Mouse (Mus musculus): ENCODE results near the gene Pdpn. TPM values are rescaled to one million over a fixed set of nuclear protein-coding genes. Genes with fewer than 3 reads are reported as not detected.
A peak's percentile ranks its signal among the peaks of the same experiment; 100 is the strongest.

Gene Pdpn
- polyA plus RNA-seq, 1 experiment from 2014 or later: 40.2 TPM

DNA sequence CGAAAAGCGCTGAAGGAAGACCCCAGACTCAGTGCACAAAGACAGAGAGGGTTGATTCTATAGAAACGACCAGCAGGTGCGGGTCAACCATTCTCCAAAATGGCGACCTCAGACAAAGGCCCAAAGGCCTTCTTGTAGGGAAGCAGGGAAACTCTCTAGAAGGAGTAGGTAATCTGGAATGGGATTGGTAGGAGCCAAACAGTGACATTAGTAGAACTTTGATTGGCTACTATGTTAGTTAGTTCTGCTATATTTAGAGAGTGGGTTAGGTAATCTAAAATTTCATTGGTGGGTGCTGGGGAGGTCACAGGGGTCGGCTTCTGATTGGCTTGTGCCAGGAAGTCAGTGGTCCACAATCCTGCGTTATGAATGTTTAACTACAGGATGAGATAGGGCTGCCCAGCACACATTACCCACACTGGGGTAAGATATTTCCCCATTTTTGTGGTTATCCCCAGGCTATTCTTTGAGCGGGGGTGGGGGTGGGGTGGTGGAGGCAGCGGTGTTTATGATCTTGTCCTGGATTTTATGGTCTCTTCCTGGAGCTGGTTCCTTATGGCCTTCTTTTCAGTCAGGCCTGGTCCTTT, 59.7 kb downstream of the Pdpn start:
- WGBS: 92% methylated on average over 9 of the region's 9 CpGs
- H3K4me3 ChIP-seq (ENCODE audit: low read depth, low read length): no peak overlapping the region

DNA sequence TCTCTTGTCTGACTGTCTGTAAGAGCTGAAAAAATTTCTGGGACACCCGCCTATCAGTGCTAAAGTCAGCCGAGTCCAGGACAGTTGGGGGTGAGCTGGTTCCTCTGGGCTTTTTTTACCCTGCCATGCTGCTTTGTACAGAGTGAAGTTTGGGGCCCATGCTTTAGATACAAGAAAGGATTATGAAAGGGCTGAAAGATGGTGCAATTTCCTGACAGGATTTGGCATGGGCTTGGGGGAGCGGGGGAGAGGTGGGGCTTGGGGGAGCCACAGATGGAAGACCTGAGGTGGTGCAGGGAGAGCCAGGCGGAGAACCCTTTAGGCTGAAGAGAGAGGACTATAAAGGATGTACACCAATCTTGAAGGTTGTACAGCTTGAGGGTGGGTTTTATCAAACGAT, 60.2 kb downstream of the Pdpn start:
- H3K9me3 ChIP-seq (replicated peaks; ENCODE audit: control insufficient read depth, low read length, poor library complexity, severe bottlenecking): no peaks in the 10 kb centered on the region
- WGBS: 88% methylated on average over 5 of the region's 5 CpGs
- H3K9ac ChIP-seq (ENCODE audit: low read depth, low read length): no peak overlapping the region
- no peaks in the 10 kb centered on the region for H3K27me3 ChIP-seq (ENCODE audit: control insufficient read depth, insufficient read depth, low read depth, low read length)
- H3K4me3 ChIP-seq (ENCODE audit: low read depth, low read length): no peak overlapping the region
- H3K27ac ChIP-seq (ENCODE audit: low read length): no peak overlapping the region
- H3K4me1 ChIP-seq (ENCODE audit: control insufficient read depth, insufficient read depth, low read length): no peaks in the 10 kb centered on the region; the same call in 1 of the 2 replicates
- H3K4me2 ChIP-seq (ENCODE audit: low read length): no peak overlapping the region
- ATAC-seq: no peak
- no peaks in the 10 kb centered on the region for H3K36me3 ChIP-seq (ENCODE audit: control insufficient read depth, insufficient read depth, low read length)

More for the DNA sequence above, 59.7 kb downstream of the Pdpn start:
- ATAC-seq: no peak
- no peak overlapping the region for H3K9ac ChIP-seq (ENCODE audit: low read depth, low read length)
- no peaks in the 10 kb centered on the region for H3K27me3 ChIP-seq (ENCODE audit: control insufficient read depth, insufficient read depth, low read depth, low read length)
- H3K4me1 ChIP-seq (ENCODE audit: control insufficient read depth, insufficient read depth, low read length): no peaks in the 10 kb centered on the region; the same call in 1 of the 2 replicates
- no peak overlapping the region for H3K27ac ChIP-seq (ENCODE audit: low read length)
- H3K36me3 ChIP-seq (ENCODE audit: control insufficient read depth, insufficient read depth, low read length): no peaks in the 10 kb centered on the region
- no peaks in the 10 kb centered on the region for H3K9me3 ChIP-seq (replicated peaks; ENCODE audit: control insufficient read depth, low read length, poor library complexity, severe bottlenecking)
- no peak overlapping the region for H3K4me2 ChIP-seq (ENCODE audit: low read length)

DNA sequence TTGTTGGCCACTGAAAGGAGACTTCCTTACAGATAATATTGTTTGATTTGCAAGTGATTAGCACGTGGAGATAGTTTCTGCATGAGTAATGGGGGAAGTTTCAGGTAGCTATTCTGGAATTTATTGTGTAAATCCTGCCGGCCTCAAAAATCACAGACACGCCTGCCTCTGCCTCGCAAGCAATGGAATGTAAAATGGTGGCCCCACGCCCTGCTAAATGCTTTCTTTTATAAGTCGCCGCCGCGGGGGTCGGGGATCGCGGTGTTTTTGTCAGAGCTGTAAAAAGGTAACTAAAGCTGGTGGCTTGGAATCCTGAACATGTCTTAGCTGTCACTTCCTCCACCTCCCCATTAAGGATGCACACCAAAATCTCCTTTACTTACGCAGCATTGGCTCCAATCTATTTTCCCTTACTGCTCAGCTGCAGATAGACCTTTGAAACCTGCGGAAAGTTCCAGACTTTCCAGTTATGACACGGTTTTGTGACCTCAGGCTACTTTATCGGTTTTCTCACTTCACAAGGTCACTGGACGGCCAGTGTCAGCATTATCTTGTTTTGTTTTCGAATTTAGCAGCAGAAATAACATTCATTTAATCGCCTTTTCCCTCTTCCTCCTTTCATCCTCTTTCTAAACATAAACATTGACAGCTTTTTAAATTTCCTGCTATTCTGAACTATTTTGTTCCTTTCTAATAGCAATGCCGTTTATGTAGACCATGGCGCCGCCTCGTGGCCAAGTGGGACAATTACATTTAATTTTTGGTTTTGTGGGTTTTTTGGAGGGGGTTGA, 60.9 kb downstream of the Pdpn start:
- Histone ChIP-seq H3K4me3 (ENCODE audit: low read depth, low read length) (no peak overlapping the region), H3K27ac (ENCODE audit: low read length) (no peak overlapping the region), H3K27me3 (ENCODE audit: control insufficient read depth, insufficient read depth, low read depth, low read length) (no peaks in the 10 kb centered on the region), H3K4me2 (ENCODE audit: low read length) (peak overlapping the region; percentile 27), H3K36me3 (ENCODE audit: control insufficient read depth, insufficient read depth, low read length) (no peaks in the 10 kb centered on the region), H3K9ac (ENCODE audit: low read depth, low read length) (no peak overlapping the region), H3K9me3 (replicated peaks; ENCODE audit: control insufficient read depth, low read length, poor library complexity, severe bottlenecking) (no peaks in the 10 kb centered on the region), H3K4me1 (ENCODE audit: control insufficient read depth, insufficient read depth, low read length) (no peaks in the 10 kb centered on the region; the same call in 1 of the 2 replicates)
- ATAC-seq: no peak
- 26% methylated on average over 23 of the region's 23 CpGs for WGBS

DNA sequence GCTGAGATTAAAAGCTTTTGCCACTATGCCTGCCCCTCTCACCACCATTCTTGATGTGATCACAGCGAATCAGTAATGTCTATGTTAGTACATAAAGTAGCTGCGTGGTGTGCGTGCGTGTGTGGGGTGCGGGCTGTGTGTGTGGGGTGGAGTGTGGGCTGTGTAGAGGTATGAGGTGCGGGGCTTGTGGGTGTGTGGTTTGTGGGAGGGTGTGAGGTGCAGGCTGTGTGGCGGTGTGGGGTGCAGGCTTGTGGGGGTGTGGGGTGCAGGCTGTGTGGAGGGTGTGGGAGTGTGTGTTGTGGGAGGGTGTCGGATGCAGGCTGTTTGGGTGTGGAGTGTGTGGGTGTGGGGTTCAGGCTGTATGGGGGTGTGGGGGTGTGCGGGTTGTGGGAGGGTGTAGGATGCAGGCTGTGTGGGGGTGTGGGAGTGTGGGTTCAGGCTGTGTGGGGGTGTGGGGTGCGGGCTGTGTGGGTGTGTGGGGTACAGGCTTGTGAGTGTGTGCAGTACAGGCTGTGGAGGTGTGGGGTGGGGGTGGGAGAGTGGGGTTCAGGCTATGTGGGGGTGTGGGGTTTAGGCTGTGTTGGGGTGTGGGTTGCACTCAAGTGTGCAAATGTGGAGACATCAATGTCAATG, 67.5 kb downstream of the Pdpn start:
- no peak overlapping the region for H3K4me3 ChIP-seq (ENCODE audit: low read depth, low read length)
- H3K36me3 ChIP-seq (ENCODE audit: control insufficient read depth, insufficient read depth, low read length): no peaks in the 10 kb centered on the region
- 95% methylated on average over 10 of the region's 10 CpGs for WGBS
- H3K4me1 ChIP-seq (ENCODE audit: control insufficient read depth, insufficient read depth, low read length): no peaks in the 10 kb centered on the region
- ATAC-seq: peak; percentile 28
- H3K27ac ChIP-seq (ENCODE audit: low read length): no peak overlapping the region
- no peaks in the 10 kb centered on the region for H3K27me3 ChIP-seq (ENCODE audit: control insufficient read depth, insufficient read depth, low read depth, low read length)
- H3K9me3 ChIP-seq (replicated peaks; ENCODE audit: control insufficient read depth, low read length, poor library complexity, severe bottlenecking): no peaks in the 10 kb centered on the region
- no peak overlapping the region for H3K4me2 ChIP-seq (ENCODE audit: low read length)
- no peak overlapping the region for H3K9ac ChIP-seq (ENCODE audit: low read depth, low read length)

DNA sequence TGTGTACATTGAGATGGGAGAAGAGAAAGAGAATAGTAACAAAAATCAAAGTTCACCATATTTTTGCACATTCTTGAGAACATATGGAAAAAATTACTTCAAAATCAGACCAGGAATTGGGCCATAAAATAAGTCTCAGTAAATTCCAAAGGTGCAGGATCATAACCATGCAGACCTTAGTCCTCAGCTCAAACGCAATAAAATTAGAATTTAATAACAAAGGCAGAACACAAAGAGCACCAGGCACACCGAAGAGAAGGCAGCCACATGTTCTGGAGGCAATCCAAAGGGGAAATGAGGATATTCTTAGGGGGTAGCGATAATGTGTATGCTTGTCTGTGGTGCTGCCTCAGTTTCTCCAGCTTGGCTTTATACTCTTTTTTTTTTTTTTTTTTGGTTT, 68.3 kb downstream of the Pdpn start:
- Histone ChIP-seq H3K4me2 (ENCODE audit: low read length) (no peak overlapping the region), H3K9ac (ENCODE audit: low read depth, low read length) (no peak overlapping the region), H3K27me3 (ENCODE audit: control insufficient read depth, insufficient read depth, low read depth, low read length) (no peaks in the 10 kb centered on the region), H3K27ac (ENCODE audit: low read length) (no peak overlapping the region), H3K36me3 (ENCODE audit: control insufficient read depth, insufficient read depth, low read length) (no peaks in the 10 kb centered on the region), H3K4me3 (ENCODE audit: low read depth, low read length) (no peak overlapping the region), H3K9me3 (replicated peaks; ENCODE audit: control insufficient read depth, low read length, poor library complexity, severe bottlenecking) (no peaks in the 10 kb centered on the region), H3K4me1 (ENCODE audit: control insufficient read depth, insufficient read depth, low read length) (no peaks in the 10 kb centered on the region)
- WGBS: 79% methylated on average over 3 of the region's 3 CpGs
- ATAC-seq: no peak

DNA sequence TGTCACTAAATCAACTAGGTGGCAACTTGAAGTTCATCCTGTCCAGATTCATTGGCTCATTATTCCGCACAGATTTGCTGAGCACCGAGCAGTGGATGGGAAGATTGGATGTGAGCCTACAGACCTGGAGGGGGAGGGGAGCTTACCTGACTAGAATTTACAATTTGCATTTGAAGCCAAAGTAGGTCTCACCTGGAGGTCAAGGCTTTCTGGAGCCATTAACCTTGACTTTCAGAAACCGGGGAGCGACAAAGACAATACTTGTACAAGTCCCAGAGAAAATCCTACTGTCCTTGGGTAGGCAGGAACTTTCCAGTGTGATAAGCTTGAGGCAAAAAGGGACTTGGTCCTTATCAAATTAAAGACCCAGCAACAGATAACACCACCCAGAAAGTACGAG, 71.4 kb downstream of the Pdpn start:
- H3K27me3 ChIP-seq (ENCODE audit: control insufficient read depth, insufficient read depth, low read depth, low read length): no peaks in the 10 kb centered on the region
- no peak overlapping the region for H3K4me2 ChIP-seq (ENCODE audit: low read length)
- no peak for ATAC-seq
- H3K36me3 ChIP-seq (ENCODE audit: control insufficient read depth, insufficient read depth, low read length): no peaks in the 10 kb centered on the region
- H3K4me1 ChIP-seq (ENCODE audit: control insufficient read depth, insufficient read depth, low read length): no peaks in the 10 kb centered on the region
- H3K9me3 ChIP-seq (replicated peaks; ENCODE audit: control insufficient read depth, low read length, poor library complexity, severe bottlenecking): no peaks in the 10 kb centered on the region
- WGBS: 74% methylated on average over 5 of the region's 5 CpGs
- no peak overlapping the region for H3K9ac ChIP-seq (ENCODE audit: low read depth, low read length)
- H3K4me3 ChIP-seq (ENCODE audit: low read depth, low read length): no peak overlapping the region
- no peak overlapping the region for H3K27ac ChIP-seq (ENCODE audit: low read length)

DNA sequence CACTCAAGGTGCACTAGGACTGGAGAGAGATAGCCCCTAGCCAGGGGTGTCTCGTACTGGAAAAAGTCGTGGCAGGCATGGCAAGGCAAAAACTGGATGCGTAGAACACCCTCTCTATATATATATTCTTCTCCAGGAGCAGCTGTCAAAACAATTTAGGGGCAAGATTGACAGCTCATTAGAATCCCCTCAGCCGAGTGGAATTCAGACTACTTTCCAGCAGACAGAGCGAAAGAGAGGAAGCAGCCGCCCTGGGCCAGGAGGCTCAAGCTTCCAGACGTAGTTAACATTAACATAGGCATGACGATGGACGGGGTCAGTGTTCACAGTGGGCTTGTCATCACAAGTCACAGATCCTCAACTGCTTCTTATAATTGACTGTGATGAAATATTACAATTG, 73.5 kb downstream of the Pdpn start:
- Histone ChIP-seq H3K4me1 (ENCODE audit: control insufficient read depth, insufficient read depth, low read length) (no peaks in the 10 kb centered on the region), H3K4me2 (ENCODE audit: low read length) (no peak overlapping the region), H3K9ac (ENCODE audit: low read depth, low read length) (no peak overlapping the region), H3K9me3 (replicated peaks; ENCODE audit: control insufficient read depth, low read length, poor library complexity, severe bottlenecking) (no peaks in the 10 kb centered on the region), H3K36me3 (ENCODE audit: control insufficient read depth, insufficient read depth, low read length) (no peaks in the 10 kb centered on the region), H3K27me3 (ENCODE audit: control insufficient read depth, insufficient read depth, low read depth, low read length) (no peaks in the 10 kb centered on the region), H3K4me3 (ENCODE audit: low read depth, low read length) (no peak overlapping the region), H3K27ac (ENCODE audit: low read length) (no peak overlapping the region)
- no peak for ATAC-seq
- WGBS: 49% methylated on average over 9 of the region's 9 CpGs

DNA sequence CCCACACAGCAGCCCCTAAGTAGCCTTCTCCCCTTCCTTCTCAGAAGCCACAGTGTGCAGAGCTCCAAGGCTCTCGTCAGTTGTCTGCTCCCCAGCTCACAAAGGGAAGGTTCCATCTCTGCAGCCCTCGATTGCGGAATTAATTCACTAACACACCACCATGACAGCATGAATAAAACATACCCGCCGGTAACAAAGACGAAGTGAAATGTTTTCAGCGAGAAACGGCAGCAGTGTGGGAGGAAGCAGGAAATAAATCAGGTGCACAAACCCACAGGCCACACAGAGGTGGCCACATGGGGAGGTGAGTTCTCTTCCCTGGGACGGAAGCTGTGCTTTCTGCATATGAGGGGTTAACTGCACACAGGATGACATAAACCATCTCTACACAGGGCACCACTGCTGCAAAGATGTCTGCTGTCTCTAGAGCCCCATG, 80.0 kb downstream of the Pdpn start:
- peak; percentile 93 for ATAC-seq
- 9% methylated on average over 9 of the region's 9 CpGs for WGBS
- Histone ChIP-seq H3K36me3 (ENCODE audit: control insufficient read depth, insufficient read depth, low read length) (no peaks in the 10 kb centered on the region), H3K27ac (ENCODE audit: low read length) (peak overlapping the region; percentile 73), H3K9me3 (replicated peaks; ENCODE audit: control insufficient read depth, low read length, poor library complexity, severe bottlenecking) (no peaks in the 10 kb centered on the region), H3K9ac (ENCODE audit: low read depth, low read length) (peak overlapping the region; percentile 12; the same call in 1 of the 2 replicates), H3K27me3 (ENCODE audit: control insufficient read depth, insufficient read depth, low read depth, low read length) (no peaks in the 10 kb centered on the region), H3K4me1 (ENCODE audit: control insufficient read depth, insufficient read depth, low read length) (no peaks in the 10 kb centered on the region), H3K4me2 (ENCODE audit: low read length) (peak overlapping the region; percentile 37), H3K4me3 (ENCODE audit: low read depth, low read length) (peak overlapping the region; percentile 10; the same call in 1 of the 2 replicates)

DNA sequence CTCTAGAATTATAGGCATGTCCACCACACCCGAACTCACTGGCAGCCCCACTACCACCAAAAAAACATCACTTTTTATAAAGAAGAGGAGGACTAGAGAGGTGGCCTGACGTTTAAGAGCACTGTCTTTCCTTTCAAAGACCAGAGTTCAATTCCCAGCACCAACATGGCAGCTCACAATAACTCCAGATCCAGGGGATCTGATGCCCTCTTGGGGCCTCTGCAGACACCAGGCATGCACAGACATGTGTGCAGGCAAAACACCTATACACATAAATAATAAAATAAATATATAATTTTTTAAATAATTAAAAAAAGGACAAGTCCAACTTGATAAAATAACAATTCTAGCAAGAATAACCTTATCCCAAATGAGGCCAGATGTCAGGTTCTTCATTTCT, 80.5 kb downstream of the Pdpn start:
- no peaks in the 10 kb centered on the region for H3K27me3 ChIP-seq (ENCODE audit: control insufficient read depth, insufficient read depth, low read depth, low read length)
- H3K36me3 ChIP-seq (ENCODE audit: control insufficient read depth, insufficient read depth, low read length): no peaks in the 10 kb centered on the region
- H3K9ac ChIP-seq (ENCODE audit: low read depth, low read length): no peak overlapping the region
- 75% methylated on average over 2 of the region's 2 CpGs for WGBS
- peak overlapping the region; percentile 73 for H3K27ac ChIP-seq (ENCODE audit: low read length)
- no peaks in the 10 kb centered on the region for H3K9me3 ChIP-seq (replicated peaks; ENCODE audit: control insufficient read depth, low read length, poor library complexity, severe bottlenecking)
- no peaks in the 10 kb centered on the region for H3K4me1 ChIP-seq (ENCODE audit: control insufficient read depth, insufficient read depth, low read length)
- H3K4me2 ChIP-seq (ENCODE audit: low read length): peak overlapping the region; percentile 37; the same call in 1 of the 2 replicates
- ATAC-seq: peak; percentile 61; the same call in 1 of the 2 replicates
- H3K4me3 ChIP-seq (ENCODE audit: low read depth, low read length): no peak overlapping the region
